Mouse (Mus musculus): Measurements from ENCODE around the gene Mcl1.
A peak's percentile ranks its signal among the peaks of the same experiment; 100 is the strongest.

DNA sequence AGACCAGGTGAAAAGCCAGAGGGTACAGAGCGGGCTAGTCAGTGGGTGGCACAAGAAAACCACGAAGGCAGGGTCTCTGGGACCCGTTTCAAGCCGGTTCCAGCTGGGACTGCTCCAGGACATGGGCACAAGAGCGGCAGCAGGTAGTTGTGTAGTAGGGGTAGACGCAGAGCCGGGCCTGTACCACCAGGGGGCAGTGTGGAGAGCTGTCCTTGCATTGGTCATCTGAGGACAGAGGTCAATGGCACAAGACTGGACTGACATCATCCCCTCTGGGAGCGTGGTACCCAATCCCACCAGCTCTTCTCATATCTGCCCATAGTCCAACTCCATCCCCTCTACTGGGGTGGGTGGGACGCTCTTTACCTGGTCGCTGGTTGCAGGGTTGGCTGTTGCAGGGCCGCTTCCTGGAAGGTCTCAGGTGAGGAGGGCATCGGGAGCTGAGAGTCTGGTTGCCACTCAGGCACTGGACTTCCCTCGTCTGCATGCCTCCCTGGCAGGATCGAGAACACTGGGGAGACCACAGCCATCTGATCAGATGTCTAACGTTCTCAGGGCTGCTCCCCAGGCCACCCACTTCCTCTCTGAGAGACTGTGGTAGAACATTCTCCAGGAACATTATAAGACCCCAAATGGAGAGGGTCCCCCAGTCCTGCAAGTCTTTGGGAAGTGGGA, 18.3 kb downstream of the Mcl1 start:
- no peak for TF ChIP-seq POLR2A (IDR thresholded peaks at IDR 0.05; ENCODE audit: borderline replicate concordance, low read depth, low read length)
- TF ChIP-seq CTCF (IDR thresholded peaks at IDR 0.05; ENCODE audit: low read depth, low read length): peak; percentile 96
